Mouse (Mus musculus): ENCODE measurements around the gene Bcas3.

DNA sequence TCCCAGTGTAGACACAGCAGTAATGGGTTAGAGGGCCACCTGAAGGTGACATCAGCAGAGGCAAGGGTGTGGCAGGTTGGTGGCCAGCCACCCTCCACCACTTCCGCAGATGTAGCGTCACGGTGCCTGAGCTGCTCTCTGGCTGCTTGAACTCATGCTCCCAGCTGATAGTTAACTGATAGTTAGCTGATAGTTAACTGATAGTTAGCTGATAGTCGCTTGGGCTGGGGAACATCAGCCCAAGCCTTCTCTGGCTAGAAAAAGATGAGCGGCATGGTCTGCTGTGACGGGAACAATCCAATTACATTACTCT is 291.7 kb downstream of the Bcas3 start:
- TF ChIP-seq CTCF (IDR thresholded peaks at IDR 0.05; ENCODE audit: low read depth, low read length), result no peak
- no peak for TF ChIP-seq POLR2A (IDR thresholded peaks at IDR 0.05; ENCODE audit: insufficient read depth, low read length)
